Mouse (Mus musculus) C2C12 (cell line): ENCODE data around the gene Tm4sf20.

Experiments used
- CTCF ChIP-seq: IDR thresholded peaks from one replicate; pipeline ENCODE4 v1.5.1; 2011; ENCODE audit not compliant: control insufficient read depth, insufficient read depth, insufficient read length
- MAX ChIP-seq: IDR thresholded peaks from one replicate; pipeline ENCODE4 v1.6.1; 2011; ENCODE audit warnings: mild to moderate bottlenecking, control low read depth
- USF1 ChIP-seq: IDR thresholded peaks from one replicate; pipeline ENCODE4 v1.6.1; 2011; ENCODE audit warnings: low read depth, mild to moderate bottlenecking, control low read depth, moderate library complexity

DNA sequence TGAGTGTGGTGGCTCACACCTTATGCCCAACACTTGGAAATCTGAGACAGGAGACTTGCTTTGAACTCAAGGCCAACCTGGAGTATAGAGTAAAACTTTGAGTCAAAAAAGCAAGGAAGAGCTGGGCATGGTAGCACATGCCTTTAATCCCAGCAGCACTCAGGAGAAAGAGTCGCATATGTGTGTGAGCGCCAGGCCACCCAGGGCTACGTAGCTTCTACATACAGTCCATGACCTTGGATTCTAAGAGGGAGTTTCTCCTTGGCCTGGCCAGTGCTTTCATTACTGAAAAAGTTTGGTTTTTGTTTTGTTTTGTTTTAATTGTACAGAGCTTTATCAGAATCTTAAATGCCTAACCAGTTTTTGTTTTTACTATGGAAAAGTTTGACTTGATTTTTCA, 24.3 kb downstream of the Tm4sf20 start:
- TF ChIP-seq CTCF (no peak), MAX (no peak), USF1 (no peak)
